Mouse (Mus musculus): ENCODE measurements at regions not wholly inside any gene's neighbourhood (a gene's known extent, or its start where the extent isn't known, plus 50 kb on each side); places are given as distances from the start of the nearest gene placed in this dataset.

DNA sequence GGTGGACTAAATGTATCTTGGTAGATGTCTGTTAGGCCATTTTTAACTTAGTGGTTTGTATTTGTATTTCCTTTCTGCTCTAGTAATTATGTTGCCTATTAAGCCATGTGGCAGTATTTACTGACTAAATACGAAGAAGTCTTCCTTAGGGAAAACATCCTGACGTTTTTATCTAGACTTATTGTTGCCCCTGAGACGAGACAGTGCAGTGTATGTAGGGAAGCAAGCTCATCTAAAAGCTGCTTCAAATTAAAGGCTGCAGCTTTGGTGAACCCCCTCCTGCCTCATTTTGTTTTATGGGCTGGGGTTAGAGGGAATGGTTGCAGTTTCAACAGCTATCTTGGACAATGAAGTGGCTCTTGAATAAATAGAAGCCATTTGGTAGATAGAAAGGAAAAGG is 54.6 kb upstream of the C1galt1 start:
- 27% methylated on average over 3 of the region's 3 CpGs for WGBS
- no peak for ATAC-seq (ENCODE audit: insufficient read depth, low FRiP score, low read depth)
- Histone ChIP-seq H3K9ac (no peak overlapping the region), H3K36me3 (no peaks in the 10 kb centered on the region), H3K4me2 (no peak overlapping the region), H3K4me3 (replicated peaks) (no peak overlapping the region), H3K9me3 (no peaks in the 10 kb centered on the region), H3K4me1 (no peaks in the 10 kb centered on the region), H3K27ac (no peak overlapping the region), H3K27me3 (replicated peaks) (no peaks in the 10 kb centered on the region)

DNA sequence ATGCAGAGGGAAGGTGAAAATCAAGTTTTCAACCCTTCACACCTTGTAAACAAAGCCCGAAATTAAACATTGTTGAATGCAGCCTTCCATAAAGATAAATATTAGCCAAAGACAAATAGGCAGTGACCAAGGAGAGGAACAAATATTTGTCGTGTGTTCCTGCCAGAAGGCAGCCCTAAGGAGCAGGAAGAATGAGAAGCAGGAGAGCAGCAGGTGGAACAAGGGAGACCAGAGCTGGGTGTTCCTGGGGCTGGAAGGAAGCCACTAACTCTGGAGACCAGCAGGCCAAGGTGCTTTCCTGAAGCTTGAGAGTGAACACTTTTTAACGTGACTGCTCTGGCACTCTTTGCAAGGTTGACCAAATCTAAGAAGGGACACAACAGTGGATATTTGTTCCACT is 55.6 kb upstream of the C1galt1 start:
- H3K9ac ChIP-seq, result no peak overlapping the region
- H3K27me3 ChIP-seq (replicated peaks), result no peaks in the 10 kb centered on the region
- ATAC-seq (ENCODE audit: insufficient read depth, low FRiP score, low read depth), result peak; percentile 83
- no peaks in the 10 kb centered on the region for H3K36me3 ChIP-seq
- peak overlapping the region; percentile 69 for H3K27ac ChIP-seq
- no peak overlapping the region for H3K4me2 ChIP-seq
- H3K4me3 ChIP-seq (replicated peaks), result no peak overlapping the region
- H3K4me1 ChIP-seq, result no peaks in the 10 kb centered on the region
- no peaks in the 10 kb centered on the region for H3K9me3 ChIP-seq
- WGBS, result 36% methylated on average over 3 of the region's 3 CpGs

DNA sequence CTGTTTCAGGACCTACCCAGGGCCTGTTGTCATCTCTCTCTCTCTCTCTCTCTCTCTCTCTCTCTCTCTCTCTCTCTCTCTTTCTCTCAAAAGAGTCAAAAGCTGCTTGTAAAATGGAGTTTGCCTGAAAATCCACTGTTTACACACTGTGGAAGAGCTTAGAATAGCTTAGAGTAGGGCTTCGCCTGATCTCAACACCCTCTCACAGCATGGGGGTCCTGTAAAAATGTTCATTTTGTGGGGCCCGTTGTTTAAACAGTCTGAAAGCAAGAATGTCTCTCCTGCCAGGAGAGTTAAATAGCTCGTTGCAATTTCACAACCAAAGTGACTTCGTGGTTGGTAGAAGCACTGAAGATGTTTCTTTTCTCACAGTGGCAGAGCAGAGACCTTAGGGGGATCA is 59.2 kb upstream of the C1galt1 start:
- Histone ChIP-seq H3K9ac (no peak overlapping the region), H3K9me3 (no peaks in the 10 kb centered on the region), H3K27ac (no peak overlapping the region), H3K4me1 (no peaks in the 10 kb centered on the region), H3K36me3 (no peaks in the 10 kb centered on the region), H3K27me3 (replicated peaks) (no peaks in the 10 kb centered on the region), H3K4me2 (no peak overlapping the region), H3K4me3 (replicated peaks) (no peak overlapping the region)
- ATAC-seq (ENCODE audit: insufficient read depth, low FRiP score, low read depth), result no peak
- WGBS, result 32% methylated on average over 4 of the region's 4 CpGs

DNA sequence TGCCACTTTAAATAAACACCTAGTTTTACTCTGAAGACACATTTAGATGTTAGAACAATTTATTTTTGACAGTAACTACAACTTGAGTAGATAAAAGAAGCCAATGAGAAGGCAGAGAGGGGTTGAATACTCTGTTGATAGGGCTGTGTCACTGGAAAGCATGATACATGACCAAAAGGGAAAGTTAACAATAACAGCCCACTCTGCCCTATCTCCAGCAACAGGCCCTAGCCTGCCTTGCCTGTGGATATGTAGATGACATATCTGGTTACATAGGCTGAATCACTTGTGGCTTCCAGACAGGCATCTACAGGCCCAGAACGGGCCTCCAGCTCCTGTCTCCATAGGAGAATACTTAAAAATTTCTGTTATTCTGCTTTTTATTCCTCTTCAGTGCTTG is 61.6 kb upstream of the C1galt1 start:
- WGBS, result 52% methylated on average over 1 of the region's 1 CpGs
- peak; percentile 70 for ATAC-seq (ENCODE audit: insufficient read depth, low FRiP score, low read depth)

DNA sequence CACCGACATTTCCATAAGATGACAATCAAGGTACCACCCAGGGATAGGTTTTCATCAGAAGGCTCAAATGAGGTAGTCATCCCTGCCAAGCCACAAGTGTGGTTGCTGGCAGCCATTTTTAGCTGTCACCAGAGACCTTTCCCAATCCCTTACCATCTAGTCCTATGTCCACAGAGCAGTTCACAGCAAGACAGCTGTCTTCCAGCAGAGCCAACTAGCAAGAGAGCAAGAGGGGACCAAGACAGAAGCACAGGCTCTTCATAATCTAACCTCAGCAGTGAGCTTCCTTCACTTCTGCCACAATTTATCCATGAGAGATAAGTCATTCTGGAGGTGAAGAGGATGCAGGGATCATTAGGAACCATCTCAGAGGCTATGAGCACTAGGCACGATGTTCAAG is 64.7 kb upstream of the C1galt1 start:
- no peak overlapping the region for H3K27ac ChIP-seq
- no peak overlapping the region for H3K4me3 ChIP-seq (replicated peaks)
- no peaks in the 10 kb centered on the region for H3K27me3 ChIP-seq (replicated peaks)
- H3K4me1 ChIP-seq, result no peaks in the 10 kb centered on the region
- ATAC-seq (ENCODE audit: insufficient read depth, low FRiP score, low read depth), result no peak
- H3K9ac ChIP-seq, result no peak overlapping the region
- no peak overlapping the region for H3K4me2 ChIP-seq
- H3K9me3 ChIP-seq, result no peaks in the 10 kb centered on the region
- no peaks in the 10 kb centered on the region for H3K36me3 ChIP-seq
- 96% methylated on average over 2 of the region's 2 CpGs for WGBS

More for the DNA sequence above, 61.6 kb upstream of the C1galt1 start:
- Histone ChIP-seq H3K4me1 (no peaks in the 10 kb centered on the region), H3K4me3 (replicated peaks) (no peak overlapping the region), H3K27me3 (replicated peaks) (no peaks in the 10 kb centered on the region), H3K9ac (no peak overlapping the region), H3K9me3 (no peaks in the 10 kb centered on the region), H3K27ac (no peak overlapping the region), H3K4me2 (no peak overlapping the region), H3K36me3 (no peaks in the 10 kb centered on the region)

DNA sequence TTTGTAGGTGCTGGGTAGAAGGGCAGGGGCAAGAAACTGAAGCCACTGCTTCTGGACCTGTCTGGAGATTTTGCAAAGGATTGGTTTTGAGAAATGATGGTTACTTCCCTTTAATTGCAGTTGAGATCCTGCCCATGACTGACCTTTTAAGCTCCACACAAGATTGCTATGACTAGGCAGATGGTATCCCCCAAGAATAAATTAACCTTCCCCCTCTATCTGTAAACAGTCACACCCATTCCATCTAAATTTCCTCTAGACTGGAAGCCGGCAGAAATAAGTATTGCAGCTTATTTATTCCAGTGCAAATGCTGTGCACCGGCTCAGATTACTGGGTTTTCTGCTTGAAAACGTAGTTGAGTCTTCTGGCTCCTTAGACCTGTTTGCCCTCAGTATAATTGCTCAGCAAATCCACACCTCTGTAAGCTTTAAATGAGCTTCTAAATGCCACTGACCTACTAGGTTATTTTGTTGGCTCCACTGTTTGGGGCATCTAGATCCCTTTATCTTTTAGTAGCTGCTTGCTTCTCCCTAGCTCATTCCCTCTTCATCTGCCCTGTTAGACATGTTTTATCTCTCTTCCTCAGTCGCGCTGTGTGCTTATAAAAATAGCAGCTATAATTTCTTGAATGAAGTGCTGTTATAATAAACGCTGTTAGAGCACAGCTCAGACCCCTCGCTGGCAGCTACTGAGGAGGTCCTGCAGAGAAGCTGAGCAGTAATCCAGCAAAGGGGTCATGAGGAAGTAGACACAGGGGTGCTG is 65.8 kb upstream of the C1galt1 start:
- Histone ChIP-seq H3K27me3 (replicated peaks) (no peaks in the 10 kb centered on the region), H3K4me3 (replicated peaks) (no peak overlapping the region), H3K36me3 (no peaks in the 10 kb centered on the region), H3K4me1 (no peaks in the 10 kb centered on the region), H3K4me2 (no peak overlapping the region), H3K9me3 (no peaks in the 10 kb centered on the region), H3K9ac (no peak overlapping the region), H3K27ac (no peak overlapping the region)
- ATAC-seq (ENCODE audit: insufficient read depth, low FRiP score, low read depth), result peak; percentile 31; the same call in 1 of the 2 replicates
- WGBS, result 28% methylated on average over 7 of the region's 7 CpGs

DNA sequence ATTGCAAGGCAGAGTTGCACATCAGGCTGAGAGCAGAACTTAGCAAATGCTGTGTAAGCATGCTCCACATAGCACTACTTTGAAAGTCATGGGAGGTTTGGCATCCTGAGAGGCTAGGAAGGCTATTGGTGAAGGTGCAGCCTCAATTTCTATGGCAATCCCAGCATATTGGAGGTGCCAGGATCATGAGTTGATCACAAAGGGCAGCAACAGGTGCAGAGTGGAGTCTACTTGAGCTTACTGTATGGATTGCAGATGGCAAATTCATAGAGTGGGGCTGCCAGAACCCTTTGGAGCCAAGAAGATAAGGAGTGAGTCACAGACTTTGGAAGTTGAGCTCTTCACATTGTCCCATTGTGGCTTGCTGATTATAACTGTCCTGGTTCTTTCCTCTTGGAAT is 75.4 kb upstream of the Asns start:
- Histone ChIP-seq H3K9me3 (no peaks in the 10 kb centered on the region), H3K4me3 (replicated peaks) (no peak overlapping the region), H3K27me3 (replicated peaks) (no peaks in the 10 kb centered on the region), H3K4me2 (no peak overlapping the region), H3K4me1 (no peaks in the 10 kb centered on the region), H3K36me3 (no peaks in the 10 kb centered on the region), H3K9ac (no peak overlapping the region), H3K27ac (no peak overlapping the region)
- ATAC-seq (ENCODE audit: insufficient read depth, low FRiP score, low read depth), result no peak

DNA sequence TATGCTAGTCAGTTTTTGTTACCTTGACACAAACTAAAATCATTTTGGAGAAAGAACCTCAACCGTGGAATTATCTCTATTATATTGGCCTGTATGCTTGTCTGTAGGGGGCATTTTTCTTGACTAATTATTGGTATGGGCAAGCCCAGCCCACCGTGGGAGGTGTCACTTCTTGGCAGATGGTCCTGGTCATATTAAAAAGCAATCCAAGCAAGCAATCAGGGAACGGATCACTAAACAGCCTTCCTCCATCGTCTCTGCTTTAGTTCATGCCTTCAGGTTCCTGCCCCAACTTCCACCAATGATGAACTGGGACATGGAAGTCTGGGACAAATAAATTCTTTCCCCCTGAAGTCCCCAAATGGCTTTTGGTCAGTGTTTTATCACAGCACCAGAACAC is 74.6 kb upstream of the Asns start:
- Histone ChIP-seq H3K27me3 (replicated peaks) (no peaks in the 10 kb centered on the region), H3K4me3 (replicated peaks) (no peak overlapping the region), H3K9me3 (no peaks in the 10 kb centered on the region), H3K27ac (no peak overlapping the region), H3K4me1 (no peaks in the 10 kb centered on the region), H3K36me3 (no peaks in the 10 kb centered on the region), H3K9ac (no peak overlapping the region), H3K4me2 (no peak overlapping the region)
- 80% methylated on average over 4 of the region's 4 CpGs for WGBS
- no peak for ATAC-seq (ENCODE audit: insufficient read depth, low FRiP score, low read depth)

DNA sequence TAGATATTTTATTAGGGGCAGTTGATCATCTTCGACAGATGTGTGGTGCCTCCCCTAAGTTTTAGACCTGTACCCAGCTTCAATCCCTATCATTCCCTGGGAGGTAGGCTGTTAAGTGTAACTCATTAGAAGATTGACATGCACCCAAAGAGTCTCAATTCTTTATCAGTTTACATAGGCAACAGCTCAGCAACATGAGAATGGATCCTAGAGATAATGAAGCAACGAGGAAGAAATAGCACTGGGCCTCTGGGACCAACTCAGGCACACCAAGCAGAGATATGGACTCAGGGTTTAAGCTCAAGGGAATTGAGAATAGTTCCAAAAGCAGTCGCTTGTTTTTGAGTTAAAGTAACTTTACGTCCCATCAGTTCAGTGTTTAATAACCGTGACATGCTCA is 66.3 kb upstream of the Asns start:
- Histone ChIP-seq H3K4me1 (no peaks in the 10 kb centered on the region), H3K27ac (no peak overlapping the region), H3K36me3 (no peaks in the 10 kb centered on the region), H3K9me3 (no peaks in the 10 kb centered on the region), H3K4me2 (no peak overlapping the region), H3K9ac (no peak overlapping the region), H3K4me3 (replicated peaks) (no peak overlapping the region), H3K27me3 (replicated peaks) (no peaks in the 10 kb centered on the region)
- 68% methylated on average over 5 of the region's 5 CpGs for WGBS
- peak; percentile 60; the same call in 1 of the 2 replicates for ATAC-seq (ENCODE audit: insufficient read depth, low FRiP score, low read depth)

DNA sequence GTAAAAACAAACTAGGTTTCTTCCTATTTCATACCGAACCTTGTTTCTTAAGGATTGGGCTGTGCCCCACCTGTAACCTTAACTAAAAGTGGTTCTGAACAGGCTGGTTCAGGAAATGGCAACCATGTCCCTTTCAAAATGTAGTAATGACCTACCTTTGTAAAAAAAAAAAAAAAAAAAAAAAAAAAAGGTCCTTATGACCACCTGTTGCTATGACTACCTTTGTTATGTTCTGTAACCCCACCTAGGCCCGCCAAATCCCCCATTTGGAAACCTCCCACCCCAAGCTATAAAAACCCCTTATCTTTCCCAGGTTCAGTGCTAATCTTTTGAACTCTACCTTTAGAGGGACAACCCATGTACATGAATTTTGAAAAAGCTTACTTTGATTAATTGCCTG is 60.8 kb upstream of the Asns start:
- 82% methylated on average over 2 of the region's 2 CpGs for WGBS
- no peak overlapping the region for H3K4me2 ChIP-seq
- no peak overlapping the region for H3K27ac ChIP-seq
- ATAC-seq (ENCODE audit: insufficient read depth, low FRiP score, low read depth), result no peak
- no peaks in the 10 kb centered on the region for H3K9me3 ChIP-seq
- no peaks in the 10 kb centered on the region for H3K4me1 ChIP-seq
- no peak overlapping the region for H3K9ac ChIP-seq
- H3K4me3 ChIP-seq (replicated peaks), result no peak overlapping the region
- H3K27me3 ChIP-seq (replicated peaks), result no peaks in the 10 kb centered on the region
- no peaks in the 10 kb centered on the region for H3K36me3 ChIP-seq

DNA sequence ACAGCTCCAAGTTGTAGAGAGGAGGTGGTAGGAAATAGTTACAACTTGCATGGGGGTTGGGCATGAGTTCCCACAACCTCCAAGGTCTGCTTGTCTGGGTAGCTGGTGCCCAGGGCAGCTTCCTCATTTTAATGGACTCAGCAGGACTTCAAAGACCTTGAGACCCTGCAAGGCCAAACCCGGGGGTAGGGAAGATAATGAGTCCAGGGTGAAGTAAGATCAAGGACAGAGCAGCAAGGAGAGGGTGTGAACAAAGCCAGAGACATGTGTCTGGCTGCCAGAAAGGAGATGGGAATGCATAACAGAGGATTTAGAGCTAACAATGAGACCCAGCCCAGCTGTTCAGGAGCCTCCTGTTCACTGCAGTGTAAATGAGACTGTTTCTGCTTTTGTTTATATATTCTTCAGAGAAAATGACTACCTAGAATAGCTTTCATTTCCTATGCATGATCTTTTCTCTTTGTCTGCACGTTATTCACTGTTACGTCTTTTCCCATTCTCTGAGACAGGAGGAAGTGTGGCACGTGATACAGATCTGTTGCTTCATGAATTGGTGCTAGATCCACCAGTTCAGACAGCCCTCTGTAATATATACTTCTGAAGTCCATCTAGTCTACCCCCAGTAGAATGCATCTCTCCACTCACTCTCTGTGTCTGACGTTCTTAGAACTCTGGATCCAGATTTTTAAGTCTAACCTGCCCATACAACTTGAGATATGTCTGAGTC is 60.0 kb upstream of the Asns start:
- Histone ChIP-seq H3K9me3 (no peaks in the 10 kb centered on the region), H3K36me3 (no peaks in the 10 kb centered on the region), H3K27ac (no peak overlapping the region), H3K4me3 (replicated peaks) (no peak overlapping the region), H3K27me3 (replicated peaks) (no peaks in the 10 kb centered on the region), H3K4me1 (no peaks in the 10 kb centered on the region), H3K4me2 (no peak overlapping the region), H3K9ac (no peak overlapping the region)
- 35% methylated on average over 5 of the region's 5 CpGs for WGBS
- no peak for ATAC-seq (ENCODE audit: insufficient read depth, low FRiP score, low read depth)

DNA sequence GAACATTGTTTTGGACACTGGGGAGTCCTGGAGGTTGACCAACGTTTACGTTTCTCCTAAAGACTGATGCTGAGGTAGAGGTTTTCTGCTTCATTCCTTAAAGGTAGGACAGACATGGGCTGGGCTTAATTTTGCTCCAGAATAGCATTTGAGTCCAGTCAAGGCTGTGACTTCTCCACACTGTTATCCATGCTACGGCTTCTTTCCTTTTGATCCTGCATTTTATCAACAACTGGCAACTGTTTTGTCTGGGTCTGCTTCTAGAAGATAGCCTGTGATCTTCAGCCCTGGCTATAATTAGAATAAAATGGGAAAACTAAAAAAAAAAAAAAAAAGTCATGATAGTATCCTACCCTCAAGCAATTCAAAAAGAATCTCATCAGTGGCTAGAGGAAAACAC is 55.5 kb upstream of the Asns start:
- H3K27ac ChIP-seq, result no peak overlapping the region
- no peak overlapping the region for H3K4me3 ChIP-seq (replicated peaks)
- WGBS, result 74% methylated on average over 3 of the region's 3 CpGs
- ATAC-seq (ENCODE audit: insufficient read depth, low FRiP score, low read depth), result no peak
- no peaks in the 10 kb centered on the region for H3K9me3 ChIP-seq
- H3K9ac ChIP-seq, result no peak overlapping the region
- no peaks in the 10 kb centered on the region for H3K27me3 ChIP-seq (replicated peaks)
- no peaks in the 10 kb centered on the region for H3K36me3 ChIP-seq
- no peak overlapping the region for H3K4me2 ChIP-seq
- no peaks in the 10 kb centered on the region for H3K4me1 ChIP-seq
